Mouse (Mus musculus): ENCODE data around the gene Ap1g1. TPM values are rescaled to one million over a fixed set of nuclear protein-coding genes. Genes with fewer than 3 reads are reported as not detected.
A peak's percentile ranks its signal among the peaks of the same experiment; 100 is the strongest.
"Not testable (repeated sequence)": the region's sequence is repeated elsewhere in the genome, so short reads cannot be mapped to it uniquely, and the experiment has no call there.

Gene Ap1g1
- total RNA-seq (2022), result 10 to 100 TPM; 73.3 to 88.7 (median 78.6) TPM

GRCm38 (mm10) chr8:109778280-109778977 is at the start of gene Ap1g1:
Gene Ap1g1, plus strand, starts transcription at chr8:109778554.
- DNase-seq (ENCODE audit: low spot score in 2 of 2), result peak; percentile 87 to 96

- DNase-seq (ENCODE audit: low spot score in 2 of 2), result no peak
Observed at GRCm38 (mm10) chr8:109731012-109731411, 47.3 kb upstream of the Ap1g1 start.

GRCm38 (mm10) chr8:109734018-109734417 is 44.3 kb upstream of the Ap1g1 start:
- no peak for DNase-seq (ENCODE audit: low spot score in 2 of 2)

- no peak for DNase-seq (ENCODE audit: low spot score in 2 of 2)
Observed at GRCm38 (mm10) chr8:109736819-109737218, 41.5 kb upstream of the Ap1g1 start.

DNA sequence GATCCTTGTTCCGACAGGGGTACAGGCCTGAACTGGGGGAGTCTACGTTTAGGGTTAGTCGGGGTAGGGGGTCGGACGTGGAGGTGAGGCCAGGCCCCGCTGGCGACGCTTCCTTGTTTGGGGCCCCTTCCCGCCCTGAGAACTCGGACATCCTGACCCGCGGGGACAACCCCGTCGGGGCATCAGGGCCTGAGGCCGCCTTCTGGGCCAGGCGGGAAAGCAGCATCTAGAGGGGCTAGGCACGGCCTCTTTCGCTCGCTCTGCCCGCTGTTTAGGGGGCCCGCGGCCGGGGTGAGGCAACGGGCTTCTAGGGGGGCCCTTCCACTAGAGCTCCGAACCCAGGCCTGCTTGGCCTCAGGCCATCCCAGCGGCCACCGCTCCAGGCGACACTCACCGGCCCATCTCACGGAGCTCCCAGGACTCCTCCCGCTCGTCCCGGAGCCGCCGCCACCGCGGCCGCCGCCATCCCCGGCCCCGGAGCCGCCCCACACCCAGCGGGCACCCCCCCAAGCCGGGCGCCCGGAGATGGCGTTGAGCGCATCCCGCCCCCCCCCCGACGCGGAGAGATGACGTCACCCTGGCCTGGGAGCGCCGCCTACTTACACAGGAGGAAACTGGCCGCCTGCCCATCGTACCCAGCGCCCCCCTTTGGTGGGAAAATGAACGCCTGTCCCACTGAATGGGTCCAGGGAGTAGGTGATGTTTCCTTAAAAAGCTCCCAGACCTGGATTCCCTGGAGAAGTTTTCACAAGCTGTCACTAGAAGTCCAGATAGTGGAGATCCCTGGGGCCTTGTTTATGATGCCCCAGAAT is 40.9 kb upstream of the Ap1g1 start, which contains the start of gene Atxn1l:
Gene Atxn1l, minus strand, starts transcription at position 503 of the 812 bp plus-strand sequence.
- peak; percentile 71 to 88 for DNase-seq (ENCODE audit: low spot score in 2 of 2)

GRCm38 (mm10) chr8:109738049-109738380 is 40.3 kb upstream of the Ap1g1 start:
- DNase-seq (ENCODE audit: low spot score in 2 of 2), result no peak

DNA sequence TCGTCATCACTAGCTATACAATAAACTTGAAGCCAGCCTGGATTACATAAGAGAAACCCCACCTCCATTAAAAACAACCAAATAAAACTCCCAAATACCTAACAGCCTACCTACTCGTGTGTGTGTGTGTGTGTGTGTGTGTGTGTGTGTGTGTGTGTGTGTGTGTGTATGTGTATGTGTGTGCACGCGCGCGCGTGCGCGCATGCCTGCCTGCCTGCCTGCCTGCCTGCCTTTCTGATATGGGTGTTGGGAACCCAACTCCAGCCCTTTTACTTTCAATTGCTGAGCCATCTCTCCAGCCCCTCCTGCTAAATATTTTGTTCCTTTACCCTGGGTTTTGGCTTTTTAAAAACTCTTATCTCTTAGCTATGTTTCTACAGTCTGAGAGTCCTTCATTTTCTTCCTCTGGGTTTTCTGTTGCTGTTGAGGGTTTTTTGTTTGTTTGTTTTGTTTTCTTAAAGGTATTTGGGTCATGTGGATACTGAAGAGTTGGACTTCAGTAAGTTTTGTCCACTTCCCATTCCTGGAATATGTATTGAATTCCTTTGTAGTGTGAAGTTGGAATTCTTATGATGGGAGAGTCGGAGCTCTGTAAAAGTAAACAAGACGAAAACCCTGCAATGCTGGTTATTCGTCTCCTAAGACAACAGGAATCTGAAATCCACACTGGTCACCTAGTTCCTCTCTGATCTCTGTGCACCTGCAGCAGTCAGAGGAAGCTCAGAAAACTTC is 30.7 kb upstream of the Ap1g1 start:
- DNase-seq (ENCODE audit: low spot score in 2 of 2), result no peak

GRCm38 (mm10) chr8:109750274-109750673 is 28.1 kb upstream of the Ap1g1 start:
- no peak for DNase-seq (ENCODE audit: low spot score in 2 of 2)

DNA sequence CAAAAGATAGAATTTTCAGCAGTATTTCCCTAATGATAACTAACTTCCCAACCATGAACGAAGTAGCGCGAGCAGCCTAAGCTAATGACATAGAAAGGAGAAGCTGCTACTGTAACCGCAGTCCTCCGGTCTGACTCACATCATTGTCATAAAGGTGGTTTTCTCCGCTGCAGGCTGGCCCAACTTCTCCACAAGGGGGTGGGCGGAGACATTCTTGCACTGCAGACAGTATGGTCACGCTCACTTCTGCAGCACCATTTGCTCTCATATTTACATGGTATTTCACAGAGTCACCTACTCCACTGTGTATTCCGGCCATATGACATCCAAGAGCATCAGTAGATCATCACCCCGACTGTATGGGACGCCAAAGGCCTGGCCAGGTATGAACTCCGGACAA is 27.7 kb upstream of the Ap1g1 start:
- no peak for DNase-seq (ENCODE audit: low spot score in 2 of 2)

GRCm38 (mm10) chr8:109751731-109752485 is 26.4 kb upstream of the Ap1g1 start:
- DNase-seq (ENCODE audit: low spot score in 2 of 2), result no peak

- DNase-seq (ENCODE audit: low spot score in 2 of 2), result no peak
Observed at GRCm38 (mm10) chr8:109754696-109755095, 23.7 kb upstream of the Ap1g1 start.

GRCm38 (mm10) chr8:109755554-109755953 is 22.8 kb upstream of the Ap1g1 start:
- not testable (repeated sequence) for DNase-seq (ENCODE audit: low spot score in 2 of 2)

DNA sequence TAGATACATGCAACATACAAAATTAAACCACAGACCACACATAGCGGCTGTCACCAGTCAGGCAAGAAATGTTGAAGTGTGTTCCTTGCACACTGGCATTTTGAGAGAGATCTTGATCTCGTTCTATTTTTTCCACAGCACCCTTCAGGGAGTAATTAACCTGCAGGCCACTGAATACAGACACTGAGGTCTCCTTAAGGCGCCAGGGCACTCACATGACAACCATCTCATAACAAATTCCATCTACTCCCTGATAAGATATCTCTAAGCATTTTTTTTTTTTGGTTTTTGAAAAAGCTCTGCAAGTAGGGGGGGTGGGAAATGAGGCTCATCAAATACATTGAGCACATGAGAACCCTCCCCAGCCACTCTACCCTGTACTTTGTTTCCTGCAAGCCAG is 21.5 kb upstream of the Ap1g1 start:
- no peak for DNase-seq (ENCODE audit: low spot score in 2 of 2)

GRCm38 (mm10) chr8:109759426-109759825 is 18.9 kb upstream of the Ap1g1 start:
- DNase-seq (ENCODE audit: low spot score in 2 of 2), result no peak

DNA sequence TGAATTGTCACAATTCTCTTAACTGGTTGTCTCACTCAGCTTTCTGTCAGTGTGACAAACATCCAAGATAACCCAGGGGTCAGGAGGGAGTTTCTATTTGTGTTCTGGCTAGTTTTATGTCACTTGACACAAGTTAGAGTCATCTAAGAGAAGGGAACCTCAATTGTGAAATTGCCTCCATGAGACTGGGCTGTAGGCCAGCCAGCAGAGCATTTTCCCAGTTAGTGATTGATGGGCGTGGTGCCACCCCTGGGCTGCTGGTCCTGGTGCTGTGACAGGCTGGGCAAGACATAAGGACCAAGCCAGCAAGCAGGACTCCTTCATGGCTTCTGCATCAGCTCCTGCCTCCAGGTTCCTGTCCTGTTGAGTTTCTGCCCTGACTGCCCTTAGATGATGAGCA is 18.1 kb upstream of the Ap1g1 start:
- DNase-seq (ENCODE audit: low spot score in 2 of 2), result no peak

DNA sequence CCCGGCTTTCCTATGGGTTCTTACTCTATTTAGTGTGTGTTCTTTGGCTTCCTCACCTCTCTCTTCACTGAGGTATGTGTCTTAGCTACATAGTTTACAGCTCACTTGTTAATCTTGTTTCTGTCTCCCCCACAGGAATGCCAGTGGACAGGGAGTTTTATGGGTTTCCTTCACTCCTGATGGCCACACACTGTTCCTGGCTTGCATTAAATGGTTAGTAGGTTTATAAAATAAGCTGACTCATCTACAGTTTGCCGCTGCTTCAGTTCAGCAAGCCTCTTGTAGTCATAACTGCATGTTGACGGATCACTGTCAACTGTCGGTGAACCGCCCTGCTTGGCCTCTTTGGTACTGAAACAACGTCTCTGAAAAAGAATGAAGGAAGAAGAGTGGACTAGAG is 14.3 kb upstream of the Ap1g1 start:
- DNase-seq (ENCODE audit: low spot score in 2 of 2), result no peak

DNA sequence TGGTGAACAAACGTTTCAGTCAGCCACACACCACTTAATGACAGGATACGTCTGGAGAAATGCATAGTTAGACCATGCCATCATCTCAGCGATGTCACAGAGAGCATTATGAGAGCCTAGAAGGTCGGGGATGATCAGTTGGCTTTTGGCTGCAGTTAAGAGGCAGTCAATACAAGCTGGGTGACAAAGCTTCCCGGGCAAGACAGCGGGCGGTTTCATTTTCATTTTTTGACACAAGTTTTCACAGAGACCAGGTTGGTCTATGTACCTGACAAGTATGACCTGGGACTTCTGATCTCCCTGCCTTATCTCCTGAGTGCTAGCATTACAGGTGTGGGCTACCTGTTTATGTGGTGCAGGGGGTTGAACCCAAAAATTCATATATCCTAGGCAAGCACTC is 12.3 kb upstream of the Ap1g1 start:
- DNase-seq (ENCODE audit: low spot score in 2 of 2), result no peak

GRCm38 (mm10) chr8:109773154-109773553 is 5.2 kb upstream of the Ap1g1 start:
- no peak for DNase-seq (ENCODE audit: low spot score in 2 of 2)

DNA sequence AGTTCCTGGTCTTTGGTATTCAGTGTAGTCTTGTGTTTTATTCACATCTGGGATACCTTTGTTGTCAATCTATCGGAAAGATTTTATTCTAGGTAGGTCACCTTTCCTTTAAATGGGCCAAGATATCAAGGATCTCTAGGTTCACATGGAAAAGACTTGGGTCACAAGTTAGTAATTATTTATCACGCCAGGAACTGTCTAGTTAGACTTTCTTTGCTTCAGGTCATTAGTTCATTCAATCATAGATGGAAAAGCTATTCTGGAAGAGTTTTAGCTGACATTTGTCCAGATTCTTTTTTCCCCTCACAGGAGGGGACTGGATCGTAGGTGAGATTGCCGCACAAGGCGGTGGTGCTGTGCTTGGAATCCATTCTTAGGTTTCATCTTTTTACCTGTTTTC is 503 bp upstream of the Ap1g1 start:
- DNase-seq (ENCODE audit: low spot score in 2 of 2), result no peak

DNA sequence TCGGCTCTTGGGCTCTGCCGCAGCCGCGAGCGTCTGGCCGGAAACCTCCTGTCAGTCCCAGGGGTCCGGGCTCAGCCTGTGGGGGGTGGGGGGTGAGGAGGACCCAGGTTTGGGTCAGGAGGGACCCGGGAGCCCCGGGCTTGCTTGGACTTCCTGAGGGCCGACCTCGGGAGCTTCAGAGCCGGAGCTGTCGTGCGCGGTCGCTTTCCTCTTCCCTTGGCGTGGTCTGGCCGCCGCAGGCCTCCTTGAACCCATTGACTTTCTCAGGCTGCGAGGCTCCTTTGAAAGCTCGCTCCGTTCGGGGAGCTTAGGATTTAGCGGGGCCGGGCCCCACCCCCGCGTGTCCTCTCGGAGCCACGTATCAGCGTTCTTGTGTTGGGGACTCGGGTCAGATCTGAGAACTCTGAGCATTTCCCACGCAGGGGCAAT is 653 bp downstream of the Ap1g1 start:
- peak; percentile 7 to 15 for DNase-seq (ENCODE audit: low spot score in 2 of 2)
